Mouse (Mus musculus) myocyte (in vitro differentiated cells): Measurements from ENCODE around the gene Fgf23. TPM values are rescaled to one million over a fixed set of nuclear protein-coding genes. Genes with fewer than 3 reads are reported as not detected.
A peak's percentile ranks its signal among the peaks of the same experiment; 100 is the strongest.

ENCODE experiments used
- H3K27me3 ChIP-seq: one replicate; pipeline ENCODE4 v1.6.1; 2011; ENCODE audit not compliant: control insufficient read depth, insufficient read depth, insufficient read length
- H3K36me3 ChIP-seq: one replicate; pipeline ENCODE4 v1.6.1; 2011; ENCODE audit not compliant: control insufficient read depth, insufficient read depth
- H3K4me2 ChIP-seq: one replicate; pipeline ENCODE4 v1.6.1; 2011; ENCODE audit warnings: low read depth, control low read depth
- H3K4me3 ChIP-seq: one replicate; pipeline ENCODE4 v1.5.1; 2011; ENCODE audit warnings: mild to moderate bottlenecking, control low read depth, moderate library complexity
- H3K79me2 ChIP-seq: one replicate; pipeline ENCODE4 v1.6.1; 2011; ENCODE audit not compliant: control insufficient read depth, insufficient read depth
- H3ac ChIP-seq: one replicate; pipeline ENCODE4 v1.6.1; 2011; ENCODE audit not compliant: control insufficient read depth, insufficient read length
- CEBPB ChIP-seq: IDR thresholded peaks from 2 replicates; pipeline ENCODE4 v1.6.1; 2011; ENCODE audit warnings: mild to moderate bottlenecking, moderate library complexity; ENCODE audit not compliant: poor library complexity, insufficient read depth, severe bottlenecking
- E2F4 ChIP-seq: IDR thresholded peaks from one replicate; pipeline ENCODE4 v1.6.1; 2011; ENCODE audit warnings: mild to moderate bottlenecking, control low read depth, moderate library complexity; ENCODE audit not compliant: insufficient read depth
- MAX ChIP-seq: IDR thresholded peaks from one replicate; pipeline ENCODE4 v1.6.1; 2011; ENCODE audit warnings: low read depth, mild to moderate bottlenecking, control low read depth
- MYOD1 ChIP-seq, 3 experiments: IDR thresholded peaks; one replicate each; pipeline ENCODE4 v1.6.1; 2011; ENCODE audit warnings: control low read depth in 2 of 3, low read depth in 2 of 3, mild to moderate bottlenecking in 2 of 3, moderate library complexity in 1 of 3; ENCODE audit not compliant: insufficient read length in 2 of 3, control insufficient read depth in 1 of 3
- MYOG ChIP-seq, 3 experiments: IDR thresholded peaks; one replicate each; pipeline ENCODE4 v1.6.1; 2011; ENCODE audit warnings: control low read depth in 2 of 3, low read depth in 2 of 3, mild to moderate bottlenecking in 2 of 3; ENCODE audit not compliant: insufficient read length in 2 of 3, control insufficient read depth in 1 of 3, insufficient read depth in 1 of 3
- POLR2A ChIP-seq: IDR thresholded peaks from one replicate; pipeline ENCODE4 v1.6.1; 2011; ENCODE audit warnings: low read depth, mild to moderate bottlenecking, control low read depth, moderate library complexity; ENCODE audit not compliant: insufficient read length
- POLR2AphosphoS2 ChIP-seq: IDR thresholded peaks from one replicate; pipeline ENCODE4 v1.6.1; 2011; ENCODE audit warnings: low read depth, control low read depth; ENCODE audit not compliant: insufficient read length
- REST ChIP-seq: IDR thresholded peaks from one replicate; pipeline ENCODE4 v1.6.1; 2011; ENCODE audit warnings: mild to moderate bottlenecking, control low read depth, moderate library complexity; ENCODE audit not compliant: insufficient read depth, insufficient read length
- SRF ChIP-seq: IDR thresholded peaks from one replicate; pipeline ENCODE4 v1.6.1; 2011; ENCODE audit warnings: low read depth; ENCODE audit not compliant: control insufficient read depth, insufficient read length
- TCF12 ChIP-seq: IDR thresholded peaks from one replicate; pipeline ENCODE4 v1.6.1; 2011; ENCODE audit warnings: mild to moderate bottlenecking, control low read depth; ENCODE audit not compliant: poor library complexity, insufficient read depth, severe bottlenecking
- TCF3 ChIP-seq: IDR thresholded peaks from one replicate; pipeline ENCODE4 v1.6.1; 2011; ENCODE audit warnings: low read depth, control low read depth; ENCODE audit not compliant: insufficient read length
- USF1 ChIP-seq: IDR thresholded peaks from one replicate; pipeline ENCODE4 v1.6.1; 2011; ENCODE audit warnings: low read depth, mild to moderate bottlenecking, control low read depth, moderate library complexity
- polyA plus RNA-seq: library from polyadenylated mRNA; unstranded; fragments of >200 nt; fragmentation: generic; extraction: Trizol; gene quantifications from one replicate; pipeline ENCODE4 v1.2.1, GENCODE M21; 2012; ENCODE audit warnings: missing spikeins

The Fgf23 gene
- polyA plus RNA-seq, 1 experiment, result not detected

- Histone ChIP-seq H3K79me2 (peaks cover 15% of the 10 kb centered on the region), H3ac (peak within 1 kb of the TSS; percentile 9)
Measured at GRCm38 (mm10) chr6:127109402-127109930, 36.8 kb downstream of the Fgf23 start, which contains the start of gene Tigar. TSS of gene Tigar (minus strand) at chr6:127109557.

GRCm38 (mm10) chr6:127114753-127115456 is 42.2 kb downstream of the Fgf23 start:
- Histone ChIP-seq H3K79me2 (no peaks in the 10 kb centered on the region), H3K36me3 (no peaks in the 10 kb centered on the region), H3ac (no peak overlapping the region), H3K4me3 (no peak overlapping the region), H3K4me2 (no peak overlapping the region), H3K27me3 (peaks cover 24% of the 10 kb centered on the region)
- no peak for TF ChIP-seq POLR2AphosphoS2
- no peak for TF ChIP-seq TCF3
- TF ChIP-seq REST, result no peak
- TF ChIP-seq E2F4, result no peak
- TF ChIP-seq MAX, result no peak
- TF ChIP-seq POLR2A, result no peak
- TF ChIP-seq MYOD1 (IDR thresholded peaks at IDR 0.05; ENCODE audit: control insufficient read depth in 1 of 3, insufficient read length in 2 of 3, low read depth in 2 of 3), result no peak
- no peak for TF ChIP-seq SRF
- TF ChIP-seq CEBPB, result no peak
- no peak for TF ChIP-seq USF1
- no peak for TF ChIP-seq MYOG (IDR thresholded peaks at IDR 0.05; ENCODE audit: control insufficient read depth in 1 of 3, insufficient read depth in 1 of 3, insufficient read length in 2 of 3, low read depth in 2 of 3)
- no peak for TF ChIP-seq TCF12

More at GRCm38 (mm10) chr6:127109402-127109930, 36.8 kb downstream of the Fgf23 start, which contains the start of gene Tigar:
- Histone ChIP-seq H3K27me3 (peaks cover under 1% of the 10 kb centered on the region), H3K4me2 (peak within 1 kb of the TSS; percentile 97), H3K36me3 (no peaks in the 10 kb centered on the region), H3K4me3 (peak within 1 kb of the TSS; percentile 66)
- TF ChIP-seq POLR2A, result peak; percentile 100
- peak in 2 of 3 experiments; percentile 97 to 99 for TF ChIP-seq MYOD1 (IDR thresholded peaks at IDR 0.05; ENCODE audit: control insufficient read depth in 1 of 3, insufficient read length in 2 of 3, low read depth in 2 of 3)
- no peak for TF ChIP-seq USF1
- peak; percentile 99 for TF ChIP-seq POLR2AphosphoS2
- peak; percentile 82 for TF ChIP-seq TCF3
- TF ChIP-seq TCF12, result peak; percentile 5
- TF ChIP-seq E2F4, result peak; percentile 12
- peak in 2 of 3 experiments; percentile 71 to 83 for TF ChIP-seq MYOG (IDR thresholded peaks at IDR 0.05; ENCODE audit: control insufficient read depth in 1 of 3, insufficient read depth in 1 of 3, insufficient read length in 2 of 3, low read depth in 2 of 3)
- no peak for TF ChIP-seq MAX
- no peak for TF ChIP-seq REST
- peak; percentile 62 for TF ChIP-seq SRF
- TF ChIP-seq CEBPB, result no peak

- no peak overlapping the region for H3K4me2 ChIP-seq
- no peak overlapping the region for H3ac ChIP-seq
- no peaks in the 10 kb centered on the region for H3K79me2 ChIP-seq
- no peaks in the 10 kb centered on the region for H3K36me3 ChIP-seq
- peaks cover 19% of the 10 kb centered on the region for H3K27me3 ChIP-seq
- no peak overlapping the region for H3K4me3 ChIP-seq
- TF ChIP-seq USF1 (no peak), SRF (no peak), POLR2AphosphoS2 (no peak), MAX (no peak), MYOD1 (IDR thresholded peaks at IDR 0.05; ENCODE audit: control insufficient read depth in 1 of 3, insufficient read length in 2 of 3, low read depth in 2 of 3) (no peak), E2F4 (no peak), MYOG (IDR thresholded peaks at IDR 0.05; ENCODE audit: control insufficient read depth in 1 of 3, insufficient read depth in 1 of 3, insufficient read length in 2 of 3, low read depth in 2 of 3) (no peak), POLR2A (no peak), REST (no peak), CEBPB (no peak), TCF3 (no peak), TCF12 (no peak)
Measured at GRCm38 (mm10) chr6:127122221-127122806, 49.6 kb downstream of the Fgf23 start.

DNA sequence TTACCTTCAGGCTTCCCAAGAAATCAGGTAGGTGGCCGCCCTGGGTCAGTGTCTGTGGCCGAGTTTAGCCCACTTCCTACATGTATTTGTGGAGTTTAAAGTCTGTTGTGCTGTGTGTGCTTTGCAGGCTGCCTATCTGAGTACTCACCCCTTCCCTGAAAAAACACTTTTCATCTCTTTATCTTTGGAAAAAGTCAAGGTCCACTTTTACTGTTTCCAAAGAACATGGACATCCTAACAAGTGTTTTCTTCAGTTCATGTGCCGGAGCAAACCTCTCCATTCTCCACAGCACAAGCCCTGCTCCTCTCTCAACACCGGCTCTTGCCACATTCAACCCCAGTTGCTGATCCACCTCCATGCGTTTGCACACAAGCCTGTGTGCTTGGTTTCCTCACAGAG is 50.3 kb downstream of the Fgf23 start:
- TF ChIP-seq SRF (no peak), TCF12 (no peak), CEBPB (no peak), USF1 (no peak), MAX (no peak), MYOG (IDR thresholded peaks at IDR 0.05; ENCODE audit: control insufficient read depth in 1 of 3, insufficient read depth in 1 of 3, insufficient read length in 2 of 3, low read depth in 2 of 3) (no peak), POLR2A (no peak)
- no peak overlapping the region for H3ac ChIP-seq
- peaks cover 15% of the 10 kb centered on the region for H3K27me3 ChIP-seq
- H3K79me2 ChIP-seq, result no peaks in the 10 kb centered on the region
- no peak overlapping the region for H3K4me3 ChIP-seq
- H3K4me2 ChIP-seq, result no peak overlapping the region
- H3K36me3 ChIP-seq, result no peaks in the 10 kb centered on the region
